Mouse (Mus musculus) liver, embryonic 11.5 days (tissue): ENCODE results near the gene Tmem258. TPM values are rescaled to one million over a fixed set of nuclear protein-coding genes. Genes with fewer than 3 reads are reported as not detected.
A peak's percentile ranks its signal among the peaks of the same experiment; 100 is the strongest.

ENCODE experiments used
- ATAC-seq: fragments of 200-750 bp; cut with Nextera tagmentation; replicated peaks from 2 replicates; pipeline ENCODE4 v1.8.0; 2017; ENCODE audit warnings: moderate number of reproducible peaks, mild to moderate bottlenecking, moderate TSS enrichment, moderate library complexity; ENCODE audit not compliant: low FRiP score
- DNase-seq: peaks from one replicate; pipeline ENCODE4 v3.0.0-alpha.2; 2017; ENCODE audit warnings: low spot score
- H3K27ac ChIP-seq: fragments of 300-500 bp; sonication (generic); 2 replicates; pipeline ENCODE4 v1.5.1; 2014; ENCODE audit warnings: mild to moderate bottlenecking, low read depth, low read length, control low read depth
- H3K27me3 ChIP-seq: fragments of 300-500 bp; sonication (generic); replicated peaks from 2 replicates; pipeline ENCODE4 v1.6.1; 2014; ENCODE audit warnings: low read length, mixed read lengths; ENCODE audit not compliant: control insufficient read depth, insufficient read depth
- H3K36me3 ChIP-seq: fragments of 300-500 bp; sonication (generic); 2 replicates; pipeline ENCODE4 v1.6.1; 2014; ENCODE audit warnings: mild to moderate bottlenecking, low read length, moderate library complexity, mixed read lengths; ENCODE audit not compliant: control insufficient read depth, insufficient read depth
- H3K4me1 ChIP-seq: fragments of 300-500 bp; sonication (generic); replicated peaks from 2 replicates; pipeline ENCODE4 v1.6.1; 2014; ENCODE audit warnings: low read length, mixed read lengths; ENCODE audit not compliant: control insufficient read depth, insufficient read depth
- H3K4me2 ChIP-seq: fragments of 300-500 bp; sonication (generic); 2 replicates; pipeline ENCODE4 v1.6.1; 2014; ENCODE audit warnings: mild to moderate bottlenecking, control low read depth, moderate library complexity
- H3K4me3 ChIP-seq: fragments of 300-500 bp; sonication (generic); 2 replicates; pipeline ENCODE4 v1.5.1; 2014; ENCODE audit warnings: low read depth, low read length, control low read depth
- H3K9ac ChIP-seq: fragments of 300-500 bp; sonication (generic); 2 replicates; pipeline ENCODE4 v1.6.1; 2014; ENCODE audit warnings: low read depth, low read length, control low read depth
- H3K9me3 ChIP-seq: fragments of 300-500 bp; sonication (generic); 2 replicates; pipeline ENCODE4 v1.6.1; 2016; ENCODE audit warnings: low read length, inconsistent platforms, mixed read lengths; ENCODE audit not compliant: control insufficient read depth
- WGBS: fragments of 180-500 bp; shearing (Covaris S2); extraction: QIAGEN DNeasy Blood & Tissue Kit; methylation state at CpG from one replicate; pipeline ENCODE4 v1.1.7; 2014; 5-methylcytosine and 5-hydroxymethylcytosine counted together
- polyA plus RNA-seq: library from polyadenylated mRNA; unstranded; fragments of >200 nt; fragmentation: Nextera tagmentation; extraction: Ambion mirVana; gene quantifications from 2 replicates; pipeline ENCODE4 v1.2.1, GENCODE M21; 2014

Gene Tmem258
- polyA plus RNA-seq, 1 experiment from 2014 or later, result 478 TPM

GRCm38 (mm10) chr19:10198723-10199122 lies 5.1 kb upstream of the Tmem258 start:
- DNase-seq, result no peak
- H3K27ac ChIP-seq, result no peak overlapping the region
- no peak overlapping the region for H3K9ac ChIP-seq
- peaks cover 46% of the 10 kb centered on the region for H3K36me3 ChIP-seq
- H3K27me3 ChIP-seq, result no peaks in the 10 kb centered on the region
- 27% methylated on average over 3 of the region's 3 CpGs for WGBS
- H3K4me2 ChIP-seq, result no peak overlapping the region
- no peak overlapping the region for H3K4me3 ChIP-seq
- ATAC-seq, result peak; percentile 36; the same call in 1 of the 2 replicates
- H3K9me3 ChIP-seq, result no peaks in the 10 kb centered on the region
- 0 out of 2 replicates have a peak, but pooled peaks cover 3% of the 10 kb centered on the region for H3K4me1 ChIP-seq

GRCm38 (mm10) chr19:10203146-10203847 lies 517 bp upstream of the Tmem258 start:
- H3K4me1 ChIP-seq, result peaks cover 10% of the 10 kb centered on the region
- H3K36me3 ChIP-seq, result peaks cover 40% of the 10 kb centered on the region
- WGBS, result 1% methylated on average over 23 of the region's 23 CpGs
- no peaks in the 10 kb centered on the region for H3K9me3 ChIP-seq
- ATAC-seq, result peak; percentile 80
- H3K27me3 ChIP-seq, result no peaks in the 10 kb centered on the region
- peak overlapping the region; percentile 88 for H3K4me2 ChIP-seq
- peak overlapping the region; percentile 95 for H3K4me3 ChIP-seq
- H3K9ac ChIP-seq, result peak overlapping the region; percentile 95
- peak overlapping the region; percentile 94 for H3K27ac ChIP-seq
- DNase-seq, result no peak

DNA sequence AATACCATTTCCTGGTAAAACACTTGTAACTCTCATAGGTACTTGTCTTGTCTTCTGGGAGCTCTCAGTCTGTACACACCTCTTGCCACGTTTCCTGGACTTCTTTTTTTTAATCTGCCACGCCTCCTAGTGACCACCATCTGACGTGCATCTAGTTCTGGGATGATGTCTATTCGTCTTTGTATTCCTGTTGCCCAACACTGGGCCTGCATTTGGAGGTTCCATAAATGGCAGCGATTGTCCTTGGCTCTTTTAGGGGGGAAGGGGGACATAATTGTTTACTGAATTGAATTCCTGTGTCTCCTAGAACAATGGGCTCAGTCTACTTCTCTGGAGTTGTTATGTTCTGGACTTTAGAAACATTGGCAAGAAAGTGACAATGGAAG lies 795 bp downstream of the Tmem258 start:
- Histone ChIP-seq H3K9ac (peak overlapping the region; percentile 95), H3K27me3 (no peaks in the 10 kb centered on the region), H3K4me2 (peak overlapping the region; percentile 88), H3K9me3 (no peaks in the 10 kb centered on the region), H3K4me3 (peak overlapping the region; percentile 95), H3K4me1 (peaks cover 10% of the 10 kb centered on the region), H3K36me3 (peaks cover 40% of the 10 kb centered on the region), H3K27ac (peak overlapping the region; percentile 94)
- ATAC-seq (peak; percentile 34), DNase-seq (no peak)
- WGBS, result under 1% methylated on average over 5 of the region's 5 CpGs

DNA sequence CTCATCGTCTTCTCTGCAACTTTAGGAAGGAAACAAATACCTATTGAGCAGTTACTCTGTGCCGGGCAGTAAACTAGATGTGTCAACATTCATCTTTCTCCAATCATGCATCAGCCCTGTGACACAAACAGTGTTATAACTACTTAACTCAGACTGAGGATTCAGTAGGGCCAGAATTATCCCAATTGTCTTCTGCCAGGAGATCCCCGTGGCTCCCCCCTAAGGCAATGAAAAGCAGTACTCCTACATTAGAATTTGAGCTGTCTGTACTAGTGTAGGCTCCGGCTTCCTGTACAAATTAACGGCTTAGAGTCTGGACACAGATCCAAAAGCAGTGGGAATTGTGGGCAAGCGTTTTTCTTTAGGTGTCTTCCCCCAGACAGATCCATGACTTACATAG lies 1.2 kb downstream of the Tmem258 start:
- WGBS, result 73% methylated on average over 6 of the region's 6 CpGs

GRCm38 (mm10) chr19:10208851-10209250 lies 5.0 kb downstream of the Tmem258 start:
- Histone ChIP-seq H3K9me3 (no peaks in the 10 kb centered on the region), H3K27me3 (no peaks in the 10 kb centered on the region), H3K36me3 (peaks cover 33% of the 10 kb centered on the region), H3K4me3 (no peak overlapping the region), H3K4me2 (no peak overlapping the region), H3K9ac (no peak overlapping the region), H3K27ac (0 out of 2 replicates have a peak overlapping the region, but pooled peaks have one; percentile 8), H3K4me1 (peaks cover 7% of the 10 kb centered on the region)
- ATAC-seq (no peak), DNase-seq (no peak)
- WGBS, result 80% methylated on average over 3 of the region's 3 CpGs

More for the DNA sequence above, 1.2 kb downstream of the Tmem258 start:
- DNase-seq (no peak), ATAC-seq (no peak)
- no peaks in the 10 kb centered on the region for H3K27me3 ChIP-seq
- peaks cover 10% of the 10 kb centered on the region for H3K4me1 ChIP-seq
- peak overlapping the region; percentile 88 for H3K4me2 ChIP-seq
- no peaks in the 10 kb centered on the region for H3K9me3 ChIP-seq
- peak overlapping the region; percentile 95; the same call in 1 of the 2 replicates for H3K9ac ChIP-seq
- H3K27ac ChIP-seq, result 0 out of 2 replicates have a peak overlapping the region, but pooled peaks have one; percentile 94
- H3K36me3 ChIP-seq, result peaks cover 40% of the 10 kb centered on the region
- peak overlapping the region; percentile 95 for H3K4me3 ChIP-seq

GRCm38 (mm10) chr19:10210885-10211284 lies 7.1 kb downstream of the Tmem258 start:
- no peak overlapping the region for H3K27ac ChIP-seq
- no peak for DNase-seq
- H3K4me1 ChIP-seq, result no peaks in the 10 kb centered on the region
- no peak overlapping the region for H3K9ac ChIP-seq
- no peaks in the 10 kb centered on the region for H3K9me3 ChIP-seq
- no peak overlapping the region for H3K4me2 ChIP-seq
- ATAC-seq, result no peak; the same call in 1 of the 2 replicates
- no peak overlapping the region for H3K4me3 ChIP-seq
- 68% methylated on average over 4 of the region's 4 CpGs for WGBS
- peaks cover 31% of the 10 kb centered on the region for H3K36me3 ChIP-seq
- no peaks in the 10 kb centered on the region for H3K27me3 ChIP-seq

DNA sequence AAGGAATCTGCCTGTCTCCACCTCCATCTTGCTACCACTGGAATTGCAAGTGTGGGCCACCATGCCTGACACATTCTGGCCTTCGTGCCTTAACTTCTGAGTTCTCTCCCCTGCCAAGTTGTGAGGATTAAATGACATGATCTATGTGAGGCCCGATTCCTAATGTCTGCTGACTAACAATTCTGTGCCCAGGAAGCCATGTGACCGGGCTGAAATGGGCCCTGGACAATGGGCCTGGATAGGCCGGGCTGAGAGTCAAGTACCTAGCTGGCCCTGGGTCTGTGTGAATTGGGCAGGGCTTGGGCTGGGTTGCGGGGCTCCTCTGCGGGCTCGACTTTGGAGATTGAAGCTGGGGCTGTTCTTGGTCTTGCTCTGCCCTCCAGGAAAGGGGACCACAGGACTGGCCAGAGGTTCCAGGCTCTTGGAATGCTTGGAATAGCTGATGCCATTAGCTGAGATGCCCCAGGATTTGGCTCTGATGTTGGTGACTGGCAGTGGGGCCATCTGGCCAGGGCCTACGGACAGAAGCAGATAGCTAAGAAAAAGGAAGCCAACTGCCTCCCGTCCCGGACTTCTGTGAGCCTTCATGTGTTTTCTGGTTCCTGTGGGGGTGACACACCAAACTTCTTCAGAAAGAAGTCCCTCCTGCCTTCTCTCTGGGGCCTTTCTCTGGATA lies 10.1 kb downstream of the Tmem258 start:
- no peak overlapping the region for H3K27ac ChIP-seq
- peaks cover 18% of the 10 kb centered on the region for H3K36me3 ChIP-seq
- no peaks in the 10 kb centered on the region for H3K9me3 ChIP-seq
- H3K9ac ChIP-seq, result no peak overlapping the region
- no peaks in the 10 kb centered on the region for H3K4me1 ChIP-seq
- no peak for DNase-seq
- WGBS, result 83% methylated on average over 10 of the region's 10 CpGs
- no peaks in the 10 kb centered on the region for H3K27me3 ChIP-seq
- no peak overlapping the region for H3K4me2 ChIP-seq
- no peak overlapping the region for H3K4me3 ChIP-seq
- no peak for ATAC-seq

GRCm38 (mm10) chr19:10216101-10216500 lies 12.3 kb downstream of the Tmem258 start:
- Histone ChIP-seq H3K9me3 (no peaks in the 10 kb centered on the region), H3K9ac (no peak overlapping the region), H3K27me3 (no peaks in the 10 kb centered on the region), H3K36me3 (peaks cover 5% of the 10 kb centered on the region; the same call in 1 of the 2 replicates), H3K27ac (no peak overlapping the region), H3K4me2 (no peak overlapping the region), H3K4me1 (peaks cover 3% of the 10 kb centered on the region; the same call in 1 of the 2 replicates), H3K4me3 (no peak overlapping the region)
- WGBS, result 70% methylated on average over 8 of the region's 8 CpGs
- DNase-seq (no peak), ATAC-seq (no peak)
